Mouse (Mus musculus): ENCODE measurements around the gene Chmp5. TPM values are rescaled to one million over a fixed set of nuclear protein-coding genes. Genes with fewer than 3 reads are reported as not detected.
"Not testable (repeated sequence)": the region's sequence is repeated elsewhere in the genome, so short reads cannot be mapped to it uniquely, and the experiment has no call there.

Gene Chmp5
- total RNA-seq (2015): 52.0 and 55.4 TPM in 2 replicates
- total RNA-seq (2017): 81.4 and 87.2 TPM in 2 replicates

DNA sequence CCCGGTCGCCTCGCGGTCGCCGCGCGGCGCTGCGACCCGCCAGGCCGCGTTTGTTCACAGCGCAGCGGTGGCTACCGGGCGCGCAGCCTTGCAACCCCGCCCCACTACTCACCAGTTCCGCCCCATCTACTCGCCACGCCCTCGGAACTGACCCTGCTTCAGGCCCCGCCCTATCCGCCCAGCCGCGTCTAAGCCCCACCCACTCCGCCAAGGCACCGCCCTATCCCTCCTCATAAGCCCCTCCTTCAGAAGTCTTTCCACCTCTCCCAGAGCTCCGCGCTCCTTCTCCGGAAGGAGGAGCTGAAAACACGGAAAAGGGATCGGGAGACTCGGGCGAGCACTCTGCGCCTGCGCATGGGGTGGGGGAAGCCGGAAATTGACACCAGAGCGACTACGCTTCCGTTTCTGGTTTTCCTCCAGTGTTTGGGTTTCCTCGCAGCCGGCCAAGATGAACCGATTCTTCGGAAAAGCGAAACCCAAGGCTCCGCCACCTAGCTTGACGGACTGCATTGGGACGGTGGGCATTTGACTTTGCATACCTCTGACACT lies at the start of gene Chmp5, which contains the start of gene Bag1:
Gene Chmp5, plus strand, starts transcription at position 248 of the 549 bp plus-strand sequence.
Gene Bag1, minus strand, starts transcription at position 135 of the 549 bp plus-strand sequence.
- ATAC-seq (replicated peaks; ENCODE audit: poor library complexity): peak; percentile 95

GRCm38 (mm10) chr4:40898476-40899044 lies 49.6 kb upstream of the Chmp5 start:
- ATAC-seq (replicated peaks; ENCODE audit: poor library complexity): no peak

- no peak for ATAC-seq (replicated peaks; ENCODE audit: poor library complexity)
Measured at GRCm38 (mm10) chr4:40899264-40899663, 48.9 kb upstream of the Chmp5 start.

GRCm38 (mm10) chr4:40900071-40900470 lies 48.1 kb upstream of the Chmp5 start:
- ATAC-seq (replicated peaks; ENCODE audit: poor library complexity): peak; percentile 23; the same call in 1 of the 2 replicates

- ATAC-seq (replicated peaks; ENCODE audit: poor library complexity): no peak
Measured at GRCm38 (mm10) chr4:40900612-40901011, 47.6 kb upstream of the Chmp5 start.

GRCm38 (mm10) chr4:40906298-40906697 lies 41.9 kb upstream of the Chmp5 start:
- peak; percentile 81 for ATAC-seq (replicated peaks; ENCODE audit: poor library complexity)

DNA sequence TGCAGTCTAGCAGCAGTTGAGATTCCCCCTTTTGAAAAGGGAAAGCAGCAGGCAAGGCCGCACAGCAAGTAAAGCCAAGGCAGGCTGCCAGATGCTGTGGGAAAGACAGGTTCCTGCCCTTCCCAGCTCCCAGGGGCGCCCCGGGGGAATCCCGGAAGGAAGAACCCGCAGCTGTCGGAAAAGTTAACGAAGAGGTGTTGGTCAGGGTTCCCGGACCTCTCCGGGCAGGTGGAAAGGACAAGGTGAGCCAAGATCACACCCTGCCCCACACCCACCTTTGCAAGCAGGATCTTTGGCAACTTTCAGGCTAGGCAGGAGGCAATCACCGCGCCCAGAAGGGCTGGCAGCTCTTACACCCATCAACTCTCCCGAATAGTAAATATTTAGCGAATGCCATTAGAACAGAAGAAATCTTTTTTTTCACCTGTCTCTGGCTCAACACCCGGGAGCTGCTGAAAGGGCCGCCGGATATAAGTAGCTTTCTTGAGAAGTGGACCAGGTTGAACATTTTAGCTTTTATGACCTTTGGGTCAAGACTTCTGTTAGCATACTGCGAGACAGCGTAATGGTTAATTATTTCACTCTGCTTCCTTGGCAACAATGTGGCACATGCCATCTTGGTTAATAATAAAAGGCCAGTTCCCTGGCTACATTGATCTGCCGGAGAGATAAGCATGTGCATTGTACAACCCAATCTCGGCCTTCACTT lies 39.8 kb upstream of the Chmp5 start:
- no peak for ATAC-seq (replicated peaks; ENCODE audit: poor library complexity)

DNA sequence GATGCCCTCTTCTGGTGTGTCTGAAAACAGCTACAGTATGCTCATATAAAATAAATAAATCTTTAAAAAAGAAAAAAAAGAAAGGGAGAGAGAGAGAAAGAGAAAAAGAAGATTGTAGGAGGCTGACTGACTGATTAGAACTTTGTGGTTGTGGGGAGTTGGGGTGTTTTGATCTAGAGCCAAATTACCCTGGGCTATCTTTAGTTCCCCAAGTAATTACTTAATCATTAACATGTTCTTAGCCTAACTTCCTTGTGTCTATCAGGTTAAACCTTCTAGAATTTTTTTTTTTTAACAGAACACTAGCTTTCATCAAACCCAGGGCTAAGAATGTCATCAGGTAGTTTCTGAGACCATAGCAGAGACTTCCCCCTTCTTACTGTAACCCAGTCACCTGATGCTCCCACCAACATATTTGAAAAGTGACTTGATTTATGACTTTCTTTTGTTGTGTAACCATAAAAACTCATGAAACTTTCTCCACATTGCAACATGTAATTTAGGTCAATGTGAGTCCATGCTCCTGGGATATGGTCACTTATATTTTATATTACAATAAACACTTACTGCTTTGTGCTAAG lies 33.8 kb upstream of the Chmp5 start:
- peak; percentile 79 for ATAC-seq (replicated peaks; ENCODE audit: poor library complexity)

DNA sequence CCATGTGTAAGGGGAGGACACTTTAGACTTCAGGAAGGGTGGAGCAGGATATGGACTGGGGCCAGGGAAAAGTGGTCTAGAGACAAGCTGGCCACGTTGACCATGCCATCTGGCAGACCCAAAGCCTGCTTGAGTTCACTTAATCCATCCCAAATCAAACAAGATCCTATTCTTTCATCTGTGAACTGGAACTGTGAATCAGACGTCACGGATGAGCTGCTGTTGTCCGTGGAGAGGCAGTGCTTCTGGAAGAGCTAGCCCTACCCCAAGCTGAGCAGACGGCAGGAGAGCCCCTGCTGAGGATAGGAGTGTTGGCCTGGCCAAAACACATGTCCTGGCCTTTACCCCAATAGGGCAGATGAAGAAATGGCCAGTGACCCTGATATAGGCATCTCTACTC lies 32.3 kb upstream of the Chmp5 start:
- no peak for ATAC-seq (replicated peaks; ENCODE audit: poor library complexity)

DNA sequence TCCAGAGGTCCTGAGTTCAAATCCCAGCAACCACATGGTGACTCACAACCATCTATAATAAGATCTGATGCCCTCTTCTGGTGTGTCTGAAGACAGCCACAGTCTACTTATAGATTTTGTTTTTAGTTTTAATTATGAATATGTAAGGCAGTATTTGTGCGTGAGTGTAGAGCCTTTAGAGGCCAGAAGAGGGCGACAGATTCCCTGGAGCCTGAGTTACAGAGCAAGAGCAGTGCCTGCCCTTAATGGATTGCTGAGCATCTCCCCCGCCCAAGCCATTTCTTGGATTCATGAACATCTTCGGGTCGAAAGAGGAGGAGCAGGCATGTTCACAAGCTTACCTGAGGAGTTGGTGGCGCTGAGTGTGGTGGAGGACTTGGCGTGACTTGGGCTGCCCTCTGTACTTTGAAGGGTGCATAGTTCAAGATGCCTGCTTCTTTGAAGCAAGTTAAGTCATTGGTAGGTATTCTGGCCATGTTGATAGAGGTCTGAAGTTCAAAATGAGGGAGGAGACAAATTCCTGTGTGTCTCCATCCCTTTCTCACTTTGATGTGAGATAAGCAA lies 31.5 kb upstream of the Chmp5 start:
- no peak for ATAC-seq (replicated peaks; ENCODE audit: poor library complexity)

- ATAC-seq (replicated peaks; ENCODE audit: poor library complexity): peak; percentile 77
Measured at GRCm38 (mm10) chr4:40919785-40920184, 28.4 kb upstream of the Chmp5 start, which contains the start of gene Spink4. Spink4 (plus strand) TSS chr4:40920052.

DNA sequence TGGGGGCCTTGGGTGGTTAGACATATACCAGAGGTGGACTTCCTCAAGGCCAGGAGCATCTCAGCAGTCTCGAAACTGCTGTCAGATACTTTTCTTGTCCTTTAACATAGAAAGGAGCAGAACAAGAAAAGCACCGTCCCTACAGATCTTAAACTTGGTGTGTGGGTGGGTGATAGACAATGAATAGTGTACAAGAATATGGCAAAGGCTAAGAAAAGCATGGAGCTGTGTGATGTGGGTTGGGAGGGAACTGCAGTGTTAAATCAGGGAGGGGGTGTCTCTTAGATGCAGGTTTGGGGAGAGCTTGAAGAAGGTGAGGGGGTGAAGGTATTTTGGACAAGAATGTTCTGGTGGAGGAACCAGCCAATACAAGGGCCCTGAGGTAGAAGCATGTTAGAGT lies 27.6 kb upstream of the Chmp5 start:
- no peak for ATAC-seq (replicated peaks; ENCODE audit: poor library complexity)

- no peak for ATAC-seq (replicated peaks; ENCODE audit: poor library complexity)
Measured at GRCm38 (mm10) chr4:40921288-40921687, 26.9 kb upstream of the Chmp5 start.

DNA sequence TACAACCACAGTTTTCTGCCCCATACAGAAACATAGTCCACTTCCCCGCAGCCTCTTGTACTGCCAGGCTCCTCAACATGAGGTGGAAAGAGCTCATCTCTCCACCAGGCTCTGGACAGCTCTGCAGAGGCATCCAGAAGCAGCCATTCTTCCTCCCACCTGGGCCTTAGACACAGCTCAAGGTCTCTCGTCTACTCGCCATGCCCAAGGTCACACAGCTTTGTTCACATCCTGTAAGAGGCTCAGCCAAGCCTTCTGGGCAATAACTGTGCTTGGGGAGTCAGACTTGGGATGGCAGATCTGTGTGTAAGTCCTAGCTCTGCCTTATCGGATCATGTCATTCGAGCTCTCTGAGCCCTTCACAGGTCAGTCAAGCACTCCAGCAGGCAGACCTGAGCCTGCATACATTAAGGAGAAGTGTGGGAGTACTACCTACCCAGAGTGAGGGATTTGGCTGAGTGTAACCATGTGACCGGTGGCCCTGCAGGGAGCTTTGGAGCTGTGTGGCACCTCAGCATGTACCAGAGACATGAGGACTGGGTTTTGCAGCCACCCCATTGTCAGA lies 25.0 kb upstream of the Chmp5 start:
- ATAC-seq (replicated peaks; ENCODE audit: poor library complexity): no peak

- no peak for ATAC-seq (replicated peaks; ENCODE audit: poor library complexity)
Measured at GRCm38 (mm10) chr4:40925568-40925967, 22.6 kb upstream of the Chmp5 start.

DNA sequence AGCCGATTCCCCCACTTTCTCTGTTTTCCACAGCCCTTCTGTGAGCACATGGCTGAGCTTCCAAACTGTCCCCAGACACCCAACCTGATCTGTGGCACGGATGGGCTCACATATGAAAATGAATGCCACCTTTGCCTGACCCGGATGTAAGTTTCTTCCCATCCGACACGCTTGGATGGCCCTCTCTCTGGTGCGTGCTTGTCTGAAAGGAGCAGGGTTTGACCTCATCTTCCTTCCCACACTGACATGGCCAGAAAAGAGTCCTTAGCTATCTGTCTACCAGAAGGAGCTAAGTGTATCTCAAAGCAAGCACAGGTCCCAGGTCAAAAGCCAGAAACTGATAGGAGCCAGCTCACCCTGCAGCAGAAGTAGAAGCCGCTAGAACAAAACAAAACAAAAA lies 19.2 kb upstream of the Chmp5 start:
- ATAC-seq (replicated peaks; ENCODE audit: poor library complexity): no peak

DNA sequence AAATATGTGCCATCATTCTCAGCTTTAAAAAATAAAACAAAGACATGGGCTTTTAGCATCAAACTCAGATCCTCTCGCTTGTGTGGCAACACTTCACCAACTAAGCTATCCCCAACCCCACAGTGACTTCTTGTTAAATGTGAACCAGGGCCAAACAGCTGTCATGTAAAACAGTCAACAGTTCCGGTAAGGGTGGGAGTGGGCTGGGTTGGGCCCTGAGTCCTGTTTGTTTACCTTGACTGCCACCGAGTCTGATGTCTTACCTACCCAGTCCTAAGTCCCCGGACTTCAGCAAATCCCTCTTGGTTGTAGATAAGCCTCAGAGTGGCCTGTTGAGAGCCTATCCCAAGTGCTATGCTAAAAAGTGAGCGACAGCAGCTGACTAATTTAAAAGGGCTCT lies 14.5 kb upstream of the Chmp5 start:
- ATAC-seq (replicated peaks; ENCODE audit: poor library complexity): no peak

GRCm38 (mm10) chr4:40934369-40934768 lies 13.8 kb upstream of the Chmp5 start:
- ATAC-seq (replicated peaks; ENCODE audit: poor library complexity): not testable (repeated sequence)

DNA sequence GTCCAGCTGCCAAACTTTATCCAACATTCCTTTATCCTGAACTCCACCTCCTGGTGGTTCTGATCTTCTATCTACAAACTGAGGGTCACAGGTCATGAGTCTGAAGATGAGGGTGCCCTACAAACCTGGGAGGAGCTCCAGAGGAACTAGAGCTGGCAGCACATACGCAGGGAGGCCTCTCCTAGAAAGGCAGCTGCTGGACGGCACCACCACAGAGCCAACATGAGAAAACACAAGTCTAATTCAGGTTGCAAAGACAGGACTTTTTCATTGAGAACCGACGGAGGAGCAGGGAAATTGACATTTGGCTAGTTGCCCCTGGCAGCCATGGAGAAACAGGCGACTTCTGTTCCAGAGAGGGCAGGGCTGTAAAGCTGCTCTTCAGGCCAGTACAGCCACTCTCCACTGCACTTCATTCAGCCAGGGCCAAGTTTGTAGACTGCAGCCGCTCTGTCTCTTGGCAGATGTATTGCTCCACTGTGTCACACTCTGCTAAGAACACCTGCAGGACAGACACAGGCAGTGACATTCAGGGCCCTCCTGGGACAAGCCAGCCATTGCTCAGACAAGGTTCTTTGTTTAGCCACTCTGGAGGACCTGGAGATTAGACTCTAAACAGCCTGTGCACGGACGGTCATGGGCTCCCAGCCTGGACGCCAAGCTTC lies 11.9 kb upstream of the Chmp5 start:
- ATAC-seq (replicated peaks; ENCODE audit: poor library complexity): no peak

GRCm38 (mm10) chr4:40938793-40939192 lies 9.4 kb upstream of the Chmp5 start:
- ATAC-seq (replicated peaks; ENCODE audit: poor library complexity): no peak

DNA sequence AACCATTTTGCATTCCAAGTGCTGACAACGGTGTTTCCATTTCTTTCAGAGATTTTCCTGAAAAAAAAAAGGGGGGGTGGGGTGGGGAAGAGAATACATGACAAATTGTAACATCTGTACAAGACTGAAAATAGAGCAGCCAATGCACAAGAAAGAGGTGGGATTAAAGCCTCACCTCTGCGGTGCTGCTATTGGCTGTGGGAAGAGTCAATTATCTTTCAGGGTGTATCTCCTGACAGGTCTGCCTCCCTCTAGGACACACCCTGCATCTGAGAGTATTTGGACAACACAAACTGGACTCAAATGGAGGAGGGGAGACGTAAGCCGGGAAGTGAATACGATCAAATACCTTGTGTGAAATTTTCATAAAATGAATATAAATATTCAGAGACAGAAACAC lies 4.6 kb upstream of the Chmp5 start:
- ATAC-seq (replicated peaks; ENCODE audit: poor library complexity): no peak
